Comparison of ENCODE assay signal across 13 mouse cellular contexts in genomic region chr14:56817616-56818015, GRCm38 (mm10). TPM values are rescaled to one million over a fixed set of nuclear protein-coding genes. Genes with fewer than 3 reads are reported as not detected.
DNase-seq lines count a peak whose midpoint lies in the region; ATAC-seq and TF ChIP-seq lines count a peak whose summit lies in the region.
"Had no signal": no experiment of that assay in that cellular context is flagged by ENCODE, and none has a peak within 500 bp of the region (broad histone marks: within the 10 kb centered on the region; RNA-seq: fewer than 3 reads in every experiment).

No protein-coding gene starts in this region.

- H3K9ac ChIP-seq in lung, postnatal 0 days (replicated peaks; ENCODE audit: low read depth): no peak overlapping the region
- no peak overlapping the region for H3K9ac ChIP-seq in embryonic facial prominence, embryonic 12.5 days
- no peak overlapping the region for H3K9ac ChIP-seq in stomach, postnatal 0 days (ENCODE audit: low read length)
- H3K9ac ChIP-seq: neural tube, embryonic 13.5 days had no signal

- ATAC-seq in lung, postnatal 0 days: no peak
- ATAC-seq in embryonic facial prominence, embryonic 12.5 days (ENCODE audit: insufficient number of reproducible peaks, insufficient read depth, low FRiP score, low TSS enrichment): no peak
- ATAC-seq in stomach, postnatal 0 days (ENCODE audit: low FRiP score, low TSS enrichment): no peak
- ATAC-seq: intestine, postnatal 0 days had no signal

- DNase-seq in lung, postnatal 0 days (ENCODE audit: low spot score): peak; percentile 12
- DNase-seq in lung, adult 18-20 months: no peak
- peak; percentile 41 for DNase-seq in limb, embryonic 10.5 days (ENCODE audit: low spot score)
- DNase-seq in stomach, postnatal 0 days (ENCODE audit: low spot score): no peak
- no peak for DNase-seq in layer of hippocampus, adult 9-11 months
- no peak for DNase-seq in adrenal gland, postnatal 4 days (ENCODE audit: low spot score in 2 of 2)
- DNase-seq: cerebellum, adult 2 months; heart, adult 2 months; layer of hippocampus, postnatal 36 days; thymus, postnatal 25 days had no signal

- H3K4me1 ChIP-seq in lung, postnatal 0 days (ENCODE audit: insufficient read depth, low read depth, low read length): peaks cover 3% of the 10 kb centered on the region; the same call in 1 of the 2 replicates
- peaks cover 7% of the 10 kb centered on the region; the same call in 1 of the 2 replicates for H3K4me1 ChIP-seq in embryonic facial prominence, embryonic 12.5 days
- peaks cover 19% of the 10 kb centered on the region for H3K4me1 ChIP-seq in limb, embryonic 10.5 days
- H3K4me1 ChIP-seq in stomach, postnatal 0 days (replicated peaks; ENCODE audit: control insufficient read depth, insufficient read depth): peaks cover 4% of the 10 kb centered on the region; the same call in 1 of the 2 replicates

- no peaks in the 10 kb centered on the region for H3K36me3 ChIP-seq in lung, postnatal 0 days (ENCODE audit: insufficient read depth, low read length)
- no peaks in the 10 kb centered on the region for H3K36me3 ChIP-seq in embryonic facial prominence, embryonic 12.5 days
- no peaks in the 10 kb centered on the region for H3K36me3 ChIP-seq in limb, embryonic 10.5 days
- no peaks in the 10 kb centered on the region for H3K36me3 ChIP-seq in stomach, postnatal 0 days (ENCODE audit: control insufficient read depth, insufficient read depth, low read length)
- H3K36me3 ChIP-seq: neural tube, embryonic 13.5 days had no signal

- no peaks in the 10 kb centered on the region for H3K9me3 ChIP-seq in lung, postnatal 0 days (ENCODE audit: low read length)
- H3K9me3 ChIP-seq in embryonic facial prominence, embryonic 12.5 days: no peaks in the 10 kb centered on the region
- no peaks in the 10 kb centered on the region for H3K9me3 ChIP-seq in limb, embryonic 10.5 days (replicated peaks)
- H3K9me3 ChIP-seq in stomach, postnatal 0 days (ENCODE audit: control insufficient read depth, low read length): no peaks in the 10 kb centered on the region

- WGBS in lung, postnatal 0 days: 18% methylated on average over 8 of the region's 11 CpGs
- 16% methylated on average over 11 of the region's 11 CpGs for WGBS in embryonic facial prominence, embryonic 12.5 days
- 12% methylated on average over 11 of the region's 11 CpGs for WGBS in limb, embryonic 10.5 days
- 7% methylated on average over 11 of the region's 11 CpGs for WGBS in stomach, postnatal 0 days

- no peak overlapping the region for H3K4me3 ChIP-seq in lung, postnatal 0 days (ENCODE audit: low read depth, low read length)
- H3K4me3 ChIP-seq in embryonic facial prominence, embryonic 12.5 days: no peak overlapping the region
- peak overlapping the region; percentile 27 for H3K4me3 ChIP-seq in limb, embryonic 10.5 days
- H3K4me3 ChIP-seq in stomach, postnatal 0 days (ENCODE audit: low read depth, low read length): no peak overlapping the region
- H3K4me3 ChIP-seq: heart, adult 2 months; neural tube, embryonic 13.5 days had no signal

- H3K27me3 ChIP-seq in lung, postnatal 0 days (replicated peaks; ENCODE audit: insufficient read depth, low read length): no peaks in the 10 kb centered on the region
- no peaks in the 10 kb centered on the region; the same call in 1 of the 2 replicates for H3K27me3 ChIP-seq in embryonic facial prominence, embryonic 12.5 days
- H3K27me3 ChIP-seq in limb, embryonic 10.5 days (ENCODE audit: low read depth, poor library complexity, severe bottlenecking): no peaks in the 10 kb centered on the region
- no peaks in the 10 kb centered on the region for H3K27me3 ChIP-seq in stomach, postnatal 0 days (ENCODE audit: control insufficient read depth, insufficient read depth, low read length)
- H3K27me3 ChIP-seq: neural tube, embryonic 13.5 days had no signal

- no peak for TF ChIP-seq CTCF in lung, postnatal 0 days (IDR thresholded peaks at IDR 0.05)
- TF ChIP-seq CTCF in stomach, postnatal 0 days (IDR thresholded peaks at IDR 0.05; ENCODE audit: low read depth): no peak

- H3K27ac ChIP-seq in lung, postnatal 0 days (ENCODE audit: low read length): no peak overlapping the region
- H3K27ac ChIP-seq in embryonic facial prominence, embryonic 12.5 days: no peak overlapping the region
- H3K27ac ChIP-seq in limb, embryonic 10.5 days: peak overlapping the region; percentile 64
- peak overlapping the region; percentile 65 for H3K27ac ChIP-seq in stomach, postnatal 0 days (replicated peaks)
- H3K27ac ChIP-seq: heart, adult 2 months; neural tube, embryonic 13.5 days had no signal

- peak overlapping the region; percentile 8 for H3K4me2 ChIP-seq in lung, postnatal 0 days (replicated peaks; ENCODE audit: low read depth, low read length)
- H3K4me2 ChIP-seq in embryonic facial prominence, embryonic 12.5 days (replicated peaks): 0 out of 2 replicates have a peak overlapping the region, but pooled peaks have one; percentile 17
- peak overlapping the region; percentile 29 for H3K4me2 ChIP-seq in stomach, postnatal 0 days (replicated peaks; ENCODE audit: low read depth)
- H3K4me2 ChIP-seq: neural tube, embryonic 13.5 days had no signal

- no peak for TF ChIP-seq EP300 in lung, postnatal 0 days (IDR thresholded peaks at IDR 0.05)
- no peak for TF ChIP-seq EP300 in stomach, postnatal 0 days (optimal IDR thresholded peaks at IDR 0.05)

RNA-seq across cellular contexts. Expression of gene Zmym5, which starts 6.1 kb away (rescaled TPM):
- 25.5 and 28.6 TPM in 2 replicates for polyA plus RNA-seq in lung, postnatal 0 days (2015; fragmentation: Nextera tagmentation; extraction: Ambion mirVana)
- 30.8 and 33.3 TPM in 2 replicates for polyA plus RNA-seq in embryonic facial prominence, embryonic 12.5 days (2016; fragmentation: Nextera tagmentation; extraction: Ambion mirVana)
- 22.0 and 27.9 TPM in 2 replicates for polyA plus RNA-seq in limb, embryonic 10.5 days (2016; fragmentation: Nextera tagmentation; extraction: Ambion mirVana)
- 14.9 and 16.0 TPM in 2 replicates for polyA plus RNA-seq in stomach, postnatal 0 days (2015; fragmentation: Nextera tagmentation; extraction: Ambion mirVana)
- total RNA-seq in adrenal gland, postnatal 4 days (2021): 10 to 100 TPM; 46.6 to 47.5 TPM

RNA-seq across cellular contexts. Expression of gene Pspc1, which starts 39.5 kb away (rescaled TPM):
- polyA plus RNA-seq in lung, postnatal 0 days (2015; fragmentation: Nextera tagmentation; extraction: Ambion mirVana): 9.2 and 11.7 TPM in 2 replicates
- 47.1 and 49.9 TPM in 2 replicates for polyA plus RNA-seq in embryonic facial prominence, embryonic 12.5 days (2016; fragmentation: Nextera tagmentation; extraction: Ambion mirVana)
- polyA plus RNA-seq in limb, embryonic 10.5 days (2016; fragmentation: Nextera tagmentation; extraction: Ambion mirVana): 37.0 and 42.6 TPM in 2 replicates
- 11.3 and 11.8 TPM in 2 replicates for polyA plus RNA-seq in stomach, postnatal 0 days (2015; fragmentation: Nextera tagmentation; extraction: Ambion mirVana)
- 10 to 100 TPM; 37.0 to 45.0 TPM for total RNA-seq in adrenal gland, postnatal 4 days (2021)

Comparison
In these comparisons a context has a peak if more than half of its experiments do, and no peak if none do; other contexts are left out.
1. DNase-seq: peak in lung, postnatal 0 days (single experiment) and limb, embryonic 10.5 days (single experiment); none in lung, adult 18-20 months (0 of 2), stomach, postnatal 0 days (single experiment), layer of hippocampus, adult 9-11 months (single experiment) and adrenal gland, postnatal 4 days (0 of 2).
2. H3K27ac ChIP-seq: peak in limb, embryonic 10.5 days (single experiment) and stomach, postnatal 0 days (single experiment); none in lung, postnatal 0 days (single experiment) and embryonic facial prominence, embryonic 12.5 days (single experiment).
3. Peak in every context shown above with its lines, with median percentiles within 50 percentile points of each other: H3K4me2 ChIP-seq.